Mouse (Mus musculus) heart, embryonic 12.5 days (tissue): ENCODE results near the gene Paqr7. TPM values are rescaled to one million over a fixed set of nuclear protein-coding genes. Genes with fewer than 3 reads are reported as not detected.

Experiments used
- ATAC-seq: fragments of 200-750 bp; cut with Nextera tagmentation; 2 replicates; pipeline ENCODE4 v1.8.0; 2017; ENCODE audit warnings: moderate TSS enrichment, moderate library complexity; ENCODE audit not compliant: insufficient number of reproducible peaks, low FRiP score
- H3K27ac ChIP-seq: fragments of 300-500 bp; sonication (generic); 2 replicates; pipeline ENCODE4 v1.5.1; 2016; ENCODE audit warnings: mild to moderate bottlenecking, moderate library complexity; ENCODE audit not compliant: poor library complexity, severe bottlenecking
- H3K27me3 ChIP-seq: fragments of 300-500 bp; sonication (generic); replicated peaks from 2 replicates; pipeline ENCODE4 v1.6.1; 2016; ENCODE audit warnings: mild to moderate bottlenecking, moderate library complexity
- H3K36me3 ChIP-seq: fragments of 300-500 bp; sonication (generic); 2 replicates; pipeline ENCODE4 v1.6.1; 2016; ENCODE audit warnings: mild to moderate bottlenecking, moderate library complexity
- H3K4me1 ChIP-seq: fragments of 300-500 bp; sonication (generic); replicated peaks from 2 replicates; pipeline ENCODE4 v1.6.1; 2016; ENCODE audit warnings: mild to moderate bottlenecking
- H3K4me2 ChIP-seq: fragments of 300-500 bp; sonication (generic); 2 replicates; pipeline ENCODE4 v1.6.1; 2016; ENCODE audit warnings: mild to moderate bottlenecking, moderate library complexity
- H3K4me3 ChIP-seq: fragments of 300-500 bp; sonication (generic); 2 replicates; pipeline ENCODE4 v1.5.1; 2016; ENCODE audit warnings: mild to moderate bottlenecking
- H3K9ac ChIP-seq: fragments of 300-500 bp; sonication (generic); 2 replicates; pipeline ENCODE4 v1.6.1; 2016; ENCODE audit warnings: mild to moderate bottlenecking, moderate library complexity
- H3K9me3 ChIP-seq: fragments of 300-500 bp; sonication (generic); replicated peaks from 2 replicates; pipeline ENCODE4 v1.6.1; 2016; ENCODE audit warnings: mild to moderate bottlenecking, moderate library complexity
- WGBS: fragments of 180-500 bp; shearing (Covaris S2); methylation state at CpG from one replicate; pipeline ENCODE4 v1.1.7; 2016; 5-methylcytosine and 5-hydroxymethylcytosine counted together
- polyA plus RNA-seq: library from polyadenylated mRNA; unstranded; fragments of >200 nt; fragmentation: Nextera tagmentation; extraction: Ambion mirVana; gene quantifications from 2 replicates; pipeline ENCODE4 v1.2.1, GENCODE M21; 2016

Gene Paqr7
- polyA plus RNA-seq, 1 experiment from 2014 or later = 12.9 TPM

DNA sequence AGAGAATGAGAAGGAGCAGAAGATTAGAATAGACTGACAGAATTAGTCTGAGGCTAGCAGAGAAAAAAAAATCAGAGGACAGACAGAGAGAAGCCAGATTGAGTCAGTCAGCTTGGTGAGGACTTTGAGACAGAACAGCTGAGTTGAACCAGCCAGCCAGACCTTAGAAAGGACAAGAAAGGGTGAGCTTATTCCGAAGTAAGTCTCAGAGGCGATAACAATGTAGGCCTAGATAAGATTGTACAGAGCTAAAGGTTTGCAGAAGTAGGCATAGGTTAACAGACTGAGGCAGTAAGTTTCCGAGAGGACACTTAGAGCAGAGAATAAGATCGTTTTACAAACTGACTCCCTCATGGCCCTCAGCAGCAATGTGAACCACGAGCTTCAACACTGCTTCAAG, 35.2 kb upstream of the Paqr7 start:
- no peak for ATAC-seq
- Histone ChIP-seq H3K9me3 (peaks cover 4% of the 10 kb centered on the region; the same call in 1 of the 2 replicates), H3K27me3 (peaks cover under 1% of the 10 kb centered on the region; the same call in 1 of the 2 replicates), H3K27ac (no peak overlapping the region), H3K4me2 (no peak overlapping the region), H3K4me3 (no peak overlapping the region), H3K4me1 (peaks cover 14% of the 10 kb centered on the region), H3K36me3 (no peaks in the 10 kb centered on the region), H3K9ac (no peak overlapping the region)
- 46% methylated on average over 5 of the region's 5 CpGs for WGBS

DNA sequence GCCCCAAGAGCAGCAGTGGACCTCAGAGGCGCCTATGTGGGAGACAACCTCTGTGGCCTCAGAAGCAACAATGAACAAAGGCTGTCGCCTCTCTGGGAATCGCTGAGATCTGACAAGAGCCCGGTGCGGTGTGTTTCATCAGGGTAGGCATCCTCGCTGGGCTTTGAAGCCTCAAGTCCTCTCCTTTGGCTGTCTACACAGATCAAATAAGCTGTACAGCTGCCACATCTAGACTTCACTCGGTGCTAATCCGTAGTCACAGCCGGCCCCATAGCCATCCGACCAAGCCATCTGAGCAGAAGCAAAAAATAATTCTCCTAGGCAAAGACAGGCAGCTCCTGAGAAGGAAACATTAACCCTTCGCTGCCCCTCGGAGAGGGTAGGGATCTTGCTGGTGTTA, 30.7 kb upstream of the Paqr7 start:
- Histone ChIP-seq H3K27me3 (no peaks in the 10 kb centered on the region), H3K4me1 (peaks cover 19% of the 10 kb centered on the region), H3K9me3 (no peaks in the 10 kb centered on the region), H3K4me2 (no peak overlapping the region), H3K36me3 (peaks cover 3% of the 10 kb centered on the region), H3K27ac (no peak overlapping the region), H3K4me3 (no peak overlapping the region), H3K9ac (no peak overlapping the region)
- WGBS = 39% methylated on average over 12 of the region's 12 CpGs
- ATAC-seq = no peak

DNA sequence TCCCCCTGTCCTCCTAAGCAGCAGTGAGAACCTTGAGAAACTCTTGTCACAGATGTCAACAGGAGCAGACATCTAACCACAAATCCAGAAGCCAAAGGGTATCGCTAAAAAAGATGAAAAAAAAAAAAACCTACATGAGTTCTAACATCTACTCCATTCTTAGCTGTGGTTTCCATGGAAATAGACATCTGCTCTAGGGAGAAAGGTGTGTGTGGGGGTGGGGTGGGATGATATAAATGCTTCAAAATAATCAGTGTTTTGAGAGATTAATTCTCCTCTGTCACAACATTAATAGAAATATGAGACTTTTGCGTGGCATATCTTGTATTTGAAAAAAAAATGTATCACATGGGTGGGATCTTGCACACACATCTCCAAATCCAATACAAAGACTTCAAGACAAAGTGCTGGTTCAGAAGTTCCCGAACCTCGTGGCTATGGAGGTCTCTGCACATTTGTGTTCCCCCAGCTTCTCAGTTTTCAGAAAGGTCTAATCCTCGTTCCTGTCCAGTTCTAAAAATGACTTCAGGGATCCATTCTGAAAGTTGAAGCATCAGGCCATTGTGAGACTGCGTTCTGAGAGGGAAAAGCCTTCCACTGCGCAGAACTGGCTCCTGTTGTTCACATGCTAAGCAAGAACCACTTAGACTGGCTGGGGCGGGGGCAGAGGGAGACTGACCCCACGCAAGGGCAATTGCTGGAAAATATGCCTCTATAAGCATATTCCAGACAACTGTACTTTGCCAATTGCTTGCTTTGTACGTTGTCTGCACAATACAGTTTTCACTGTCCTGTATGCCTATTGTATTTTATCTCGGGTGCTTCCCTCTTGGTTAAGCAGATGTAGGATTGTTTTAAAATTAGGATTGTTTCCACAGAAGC, 29.9 kb upstream of the Paqr7 start:
- Histone ChIP-seq H3K36me3 (peaks cover 10% of the 10 kb centered on the region), H3K4me1 (peaks cover 19% of the 10 kb centered on the region), H3K9ac (peak overlapping the region; percentile 79; the same call in 1 of the 2 replicates), H3K4me3 (0 out of 2 replicates have a peak overlapping the region, but pooled peaks have one; percentile 84), H3K9me3 (0 out of 2 replicates have a peak, but pooled peaks cover 3% of the 10 kb centered on the region), H3K27me3 (no peaks in the 10 kb centered on the region), H3K27ac (no peak overlapping the region), H3K4me2 (peak overlapping the region; percentile 93; the same call in 1 of the 2 replicates)
- 77% methylated on average over 11 of the region's 11 CpGs for WGBS
- no peak for ATAC-seq

DNA sequence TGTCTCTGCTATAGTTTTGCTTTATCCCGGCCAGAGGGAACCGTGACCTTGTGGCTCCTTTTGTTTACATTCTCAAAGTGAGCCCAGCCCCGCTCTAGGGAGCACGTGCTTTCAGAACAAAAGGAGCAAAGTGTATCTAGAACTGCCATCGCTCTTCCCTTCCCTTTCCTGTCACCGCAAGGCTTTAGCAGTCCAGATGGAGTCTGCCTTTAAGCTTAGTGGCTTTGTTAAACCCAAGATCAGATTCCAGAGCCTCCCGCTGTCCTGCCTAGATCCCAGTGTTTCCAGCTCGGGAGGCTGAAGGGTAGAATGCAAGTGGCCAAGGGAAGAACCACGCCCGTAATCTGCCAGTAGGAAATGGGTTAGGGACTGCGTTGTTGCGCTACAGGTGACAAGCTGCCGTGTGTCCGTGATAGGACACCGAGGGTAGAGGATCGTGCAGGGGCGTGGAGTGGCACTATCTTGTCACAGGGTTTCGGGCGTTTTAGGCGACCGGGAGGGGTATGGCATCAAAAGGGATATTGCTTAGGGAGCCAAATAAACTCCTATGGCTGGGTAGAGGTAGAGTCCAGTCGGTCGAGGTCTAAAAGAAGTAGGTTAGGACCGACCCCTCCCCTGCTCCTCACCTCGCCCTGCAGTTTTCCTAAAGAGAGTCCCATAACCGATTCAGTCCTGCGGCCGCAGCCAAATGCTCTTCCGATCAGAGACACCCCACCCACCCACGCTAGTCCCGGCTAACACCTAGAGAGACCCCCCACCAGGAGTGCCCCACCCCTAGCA, 28.9 kb upstream of the Paqr7 start:
- peaks cover 19% of the 10 kb centered on the region for H3K4me1 ChIP-seq
- H3K9ac ChIP-seq = peak overlapping the region; percentile 79
- H3K27me3 ChIP-seq = no peaks in the 10 kb centered on the region
- peak overlapping the region; percentile 56 for H3K27ac ChIP-seq
- H3K4me2 ChIP-seq = peak overlapping the region; percentile 93
- ATAC-seq = peak; percentile 35
- WGBS = under 1% methylated on average over 31 of the region's 31 CpGs
- peak overlapping the region; percentile 84 for H3K4me3 ChIP-seq
- peaks cover 18% of the 10 kb centered on the region for H3K36me3 ChIP-seq
- 0 out of 2 replicates have a peak, but pooled peaks cover 3% of the 10 kb centered on the region for H3K9me3 ChIP-seq

DNA sequence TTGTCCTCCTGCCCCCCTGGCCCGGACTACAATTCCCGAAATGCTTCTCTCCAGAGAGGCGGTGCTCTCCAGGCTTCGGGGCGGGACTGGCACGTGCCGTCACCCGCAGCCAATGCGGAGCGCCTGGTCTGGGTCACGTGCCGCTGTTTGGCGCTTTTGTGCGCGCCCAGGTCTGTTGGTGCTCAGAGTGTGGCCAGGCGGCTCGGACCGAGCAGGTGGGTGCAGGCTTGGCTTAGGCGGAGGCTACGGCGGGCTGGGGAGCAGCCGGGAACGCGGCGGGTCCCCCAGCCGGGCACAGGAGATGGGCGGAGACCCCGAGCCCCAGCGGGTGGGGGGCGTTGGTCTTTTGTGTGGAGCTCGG, 28.3 kb upstream of the Paqr7 start, which contains the start of gene Stmn1:
Gene Stmn1 (plus strand): TSS at position 106 of the 361 bp plus-strand sequence.
- peak within 1 kb of the TSS; percentile 84 for H3K4me3 ChIP-seq
- WGBS = under 1% methylated on average over 30 of the region's 31 CpGs
- peak; percentile 97 for ATAC-seq
- peak within 1 kb of the TSS; percentile 93 for H3K4me2 ChIP-seq
- 0 out of 2 replicates have a peak, but pooled peaks cover 3% of the 10 kb centered on the region for H3K9me3 ChIP-seq
- peaks cover 24% of the 10 kb centered on the region for H3K36me3 ChIP-seq
- peak within 1 kb of the TSS; percentile 91 for H3K27ac ChIP-seq
- H3K27me3 ChIP-seq = no peaks in the 10 kb centered on the region
- H3K9ac ChIP-seq = peak within 1 kb of the TSS; percentile 95
- H3K4me1 ChIP-seq = peaks cover 19% of the 10 kb centered on the region

DNA sequence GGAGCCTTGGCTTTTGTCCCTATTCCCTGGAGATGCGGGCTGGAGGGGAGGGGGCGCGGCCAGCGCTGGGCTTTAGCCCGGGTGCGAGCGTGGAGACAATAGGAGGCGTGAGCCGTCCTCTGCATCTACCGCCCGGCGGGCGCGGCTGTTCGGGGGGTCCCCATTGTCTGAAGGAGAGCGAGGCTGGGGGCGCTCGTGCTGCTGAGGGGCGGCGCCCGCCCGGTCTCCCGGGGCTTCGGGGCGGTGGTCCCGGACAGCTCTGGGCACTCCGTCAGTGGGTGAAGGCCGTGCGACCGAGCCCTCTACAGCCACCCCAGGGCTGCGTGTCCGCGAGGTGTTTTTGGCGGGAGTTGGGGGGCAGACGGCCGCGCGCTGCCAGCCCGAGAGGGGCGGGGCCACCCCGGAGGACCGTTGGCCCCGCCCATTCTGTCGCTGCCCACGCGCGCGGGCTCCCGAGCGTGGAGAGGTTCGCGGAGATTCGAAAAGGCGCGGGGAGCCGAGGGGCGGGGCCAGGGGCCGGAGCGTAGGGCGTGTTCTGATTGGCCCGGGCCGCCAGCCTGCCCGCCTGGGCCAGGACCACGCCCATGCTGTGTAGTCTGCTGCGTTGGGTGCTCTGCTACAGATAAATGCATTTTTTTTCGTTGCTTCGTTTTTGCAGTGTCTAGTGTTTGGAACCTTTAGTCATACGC, 27.8 kb upstream of the Paqr7 start:
- no peaks in the 10 kb centered on the region for H3K27me3 ChIP-seq
- H3K9ac ChIP-seq = peak overlapping the region; percentile 95
- under 1% methylated on average over 57 of the region's 68 CpGs for WGBS

DNA sequence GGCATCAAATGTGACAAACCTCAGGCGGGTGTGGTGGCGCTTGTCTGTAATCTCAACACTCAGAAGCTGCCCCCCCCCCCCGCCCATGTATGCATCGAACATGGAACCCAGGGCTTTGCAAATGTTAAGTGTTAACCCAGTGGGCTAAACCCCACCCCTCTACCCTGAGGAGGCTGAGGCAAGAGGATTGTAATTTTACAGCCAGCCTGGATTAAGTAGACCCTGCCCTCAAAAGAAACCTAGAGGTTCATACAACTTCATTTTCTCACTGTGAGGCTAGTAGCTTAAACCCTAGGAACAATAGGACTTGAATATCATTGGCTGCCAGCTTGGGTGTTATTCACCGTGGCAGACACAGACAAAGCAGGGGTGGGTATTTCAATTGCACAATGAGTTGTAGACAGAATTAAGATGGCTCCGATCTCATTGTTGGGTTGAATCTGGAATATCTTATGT, 27.1 kb upstream of the Paqr7 start:
- H3K4me2 ChIP-seq = peak overlapping the region; percentile 93
- H3K36me3 ChIP-seq = peaks cover 32% of the 10 kb centered on the region
- H3K4me1 ChIP-seq = peaks cover 19% of the 10 kb centered on the region
- ATAC-seq = no peak
- no peaks in the 10 kb centered on the region for H3K27me3 ChIP-seq
- peak overlapping the region; percentile 84 for H3K4me3 ChIP-seq
- 0 out of 2 replicates have a peak, but pooled peaks cover 3% of the 10 kb centered on the region for H3K9me3 ChIP-seq
- H3K9ac ChIP-seq = peak overlapping the region; percentile 72
- H3K27ac ChIP-seq = peak overlapping the region; percentile 21; the same call in 1 of the 2 replicates
- WGBS = 24% methylated on average over 6 of the region's 6 CpGs

More for the DNA sequence above, 27.8 kb upstream of the Paqr7 start:
- Histone ChIP-seq H3K4me2 (peak overlapping the region; percentile 93), H3K36me3 (peaks cover 25% of the 10 kb centered on the region), H3K4me1 (peaks cover 19% of the 10 kb centered on the region), H3K9me3 (0 out of 2 replicates have a peak, but pooled peaks cover 3% of the 10 kb centered on the region), H3K4me3 (peak overlapping the region; percentile 84), H3K27ac (peak overlapping the region; percentile 91)
- ATAC-seq = peak; percentile 90

DNA sequence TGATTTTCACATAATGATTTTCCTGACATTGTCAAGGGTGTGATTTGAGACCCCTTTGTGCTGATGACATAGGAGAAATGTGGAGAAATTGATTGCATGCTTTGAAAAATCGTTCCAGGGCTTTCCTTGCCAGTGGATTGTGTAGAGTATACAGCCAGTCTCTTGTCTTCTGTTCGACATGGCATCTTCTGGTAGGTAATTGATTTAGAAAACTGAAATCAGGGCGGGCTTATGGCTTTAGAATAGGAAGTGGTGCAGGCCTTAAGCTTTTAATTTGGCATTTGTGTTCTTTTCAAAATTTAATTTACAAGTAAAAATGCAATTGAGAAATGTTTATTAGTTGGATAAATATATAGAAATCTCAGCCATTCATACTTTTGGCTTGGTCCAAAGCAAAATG, 26.5 kb upstream of the Paqr7 start:
- ATAC-seq = no peak
- Histone ChIP-seq H3K4me1 (peaks cover 19% of the 10 kb centered on the region), H3K27ac (no peak overlapping the region), H3K9me3 (0 out of 2 replicates have a peak, but pooled peaks cover 3% of the 10 kb centered on the region), H3K27me3 (no peaks in the 10 kb centered on the region), H3K9ac (no peak overlapping the region), H3K36me3 (peaks cover 38% of the 10 kb centered on the region), H3K4me3 (peak overlapping the region; percentile 19; the same call in 1 of the 2 replicates), H3K4me2 (peak overlapping the region; percentile 38)
- WGBS = 89% methylated on average over 3 of the region's 3 CpGs

DNA sequence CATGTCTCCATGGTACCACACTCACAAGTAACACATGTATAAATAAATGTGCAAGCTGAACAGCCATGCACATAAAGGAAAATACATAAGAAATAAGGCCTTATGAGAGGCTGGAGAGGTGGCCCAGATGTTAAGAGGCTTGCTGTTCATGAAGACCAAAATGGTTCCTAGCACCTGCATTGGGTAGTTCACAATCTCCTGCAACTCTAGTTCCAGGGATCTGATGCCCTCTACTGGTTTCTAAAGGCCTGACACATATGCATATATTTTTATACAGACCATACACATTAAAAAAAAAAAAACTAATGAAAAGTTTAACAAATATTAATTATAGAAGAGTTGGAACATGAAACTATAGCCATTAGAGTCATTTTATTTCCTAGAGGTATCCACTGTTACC, 25.0 kb upstream of the Paqr7 start:
- no peak overlapping the region for H3K27ac ChIP-seq
- H3K36me3 ChIP-seq = peaks cover 53% of the 10 kb centered on the region
- H3K9ac ChIP-seq = no peak overlapping the region
- no peak for ATAC-seq
- peaks cover 15% of the 10 kb centered on the region for H3K4me1 ChIP-seq
- no peak overlapping the region for H3K4me3 ChIP-seq
- 0 out of 2 replicates have a peak, but pooled peaks cover 3% of the 10 kb centered on the region for H3K9me3 ChIP-seq
- no peaks in the 10 kb centered on the region for H3K27me3 ChIP-seq
- no peak overlapping the region for H3K4me2 ChIP-seq

DNA sequence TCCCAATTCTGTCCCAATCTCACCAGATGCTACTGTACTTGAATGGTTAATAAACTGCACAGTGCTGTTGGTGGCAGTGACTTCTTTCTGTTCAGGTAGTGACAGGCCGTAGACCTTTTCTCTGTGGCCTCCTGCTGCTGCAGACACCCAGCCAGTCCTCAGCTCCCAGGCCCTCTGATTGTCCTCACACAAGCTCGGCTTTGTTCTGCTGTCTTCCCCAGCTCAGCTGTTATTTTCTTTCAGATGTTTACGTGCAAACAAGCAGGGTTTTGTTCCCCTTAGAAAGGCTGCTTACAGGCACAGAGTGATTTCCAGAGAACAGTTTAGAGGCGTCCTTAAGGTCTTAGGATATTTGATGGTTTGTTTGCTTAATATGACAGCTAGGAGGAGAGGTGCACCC, 22.7 kb upstream of the Paqr7 start:
- no peak overlapping the region for H3K9ac ChIP-seq
- H3K27ac ChIP-seq = no peak overlapping the region
- no peak overlapping the region for H3K4me3 ChIP-seq
- WGBS = 80% methylated on average over 4 of the region's 4 CpGs
- ATAC-seq = no peak
- 0 out of 2 replicates have a peak, but pooled peaks cover 3% of the 10 kb centered on the region for H3K9me3 ChIP-seq
- peaks cover 61% of the 10 kb centered on the region for H3K36me3 ChIP-seq
- H3K27me3 ChIP-seq = no peaks in the 10 kb centered on the region
- H3K4me1 ChIP-seq = peaks cover 7% of the 10 kb centered on the region
- H3K4me2 ChIP-seq = no peak overlapping the region
